Mouse (Mus musculus) right cerebral cortex, postnatal 36 days (tissue): ENCODE results near the gene Mamdc2.
"Not testable (repeated sequence)": the region's sequence is repeated elsewhere in the genome, so short reads cannot be mapped to it uniquely, and the experiment has no call there.

Source experiments
- DNase-seq, 2 experiments: peaks; one replicate each; pipeline ENCODE4 v3.0.0; 2022; ENCODE audit warnings: low spot score in 2 of 2, mixed read lengths in 1 of 2

Gene Mamdc2

DNA sequence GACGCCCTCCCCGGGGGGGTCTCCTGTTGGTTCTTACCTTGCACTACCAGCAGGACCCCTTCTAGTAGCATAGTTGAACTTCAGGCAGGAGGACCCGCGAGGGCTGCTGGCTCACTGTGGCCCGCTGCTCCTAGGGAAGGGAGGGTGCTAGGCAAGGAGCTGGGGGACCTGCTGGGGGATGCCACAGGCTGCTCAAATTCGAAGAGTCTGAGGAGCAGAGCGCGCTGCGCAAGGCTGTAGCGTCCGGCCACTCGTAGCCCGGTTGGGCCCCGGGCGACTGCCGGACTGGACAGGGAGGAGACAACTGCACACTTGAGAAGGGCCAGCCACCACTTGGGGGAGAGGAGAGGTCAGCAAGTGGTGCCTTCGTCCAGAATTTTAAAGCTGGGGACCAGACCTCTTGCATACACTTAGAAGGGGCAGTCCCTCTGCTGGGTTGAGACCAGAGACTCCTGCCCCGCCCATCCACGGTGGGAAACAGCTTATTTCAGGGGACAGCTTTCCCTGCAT, at the start of gene Mamdc2:
TSS of gene Mamdc2 (minus strand) at position 455 of the 510 bp plus-strand sequence.
- DNase-seq = no peak

DNA sequence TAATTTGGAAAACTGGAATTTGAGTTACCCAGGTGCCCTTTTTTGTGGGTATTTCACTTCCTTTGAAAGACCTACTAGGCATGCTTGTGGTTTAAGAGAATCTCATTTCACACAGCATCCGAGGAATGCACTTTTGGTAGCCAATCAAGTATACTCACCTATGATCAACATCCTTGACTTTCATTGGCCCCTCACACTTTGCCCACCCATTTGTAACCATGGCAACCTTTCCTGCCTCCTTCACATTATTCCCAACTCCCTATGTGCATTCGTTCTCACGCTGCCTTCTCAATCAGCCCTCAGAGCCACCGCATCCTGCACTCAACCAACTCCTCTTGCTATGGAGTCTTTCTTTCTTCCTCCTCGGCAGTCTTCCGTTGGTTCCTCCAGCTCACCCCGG, 49.8 kb upstream of the Mamdc2 start:
- no peak for DNase-seq

DNA sequence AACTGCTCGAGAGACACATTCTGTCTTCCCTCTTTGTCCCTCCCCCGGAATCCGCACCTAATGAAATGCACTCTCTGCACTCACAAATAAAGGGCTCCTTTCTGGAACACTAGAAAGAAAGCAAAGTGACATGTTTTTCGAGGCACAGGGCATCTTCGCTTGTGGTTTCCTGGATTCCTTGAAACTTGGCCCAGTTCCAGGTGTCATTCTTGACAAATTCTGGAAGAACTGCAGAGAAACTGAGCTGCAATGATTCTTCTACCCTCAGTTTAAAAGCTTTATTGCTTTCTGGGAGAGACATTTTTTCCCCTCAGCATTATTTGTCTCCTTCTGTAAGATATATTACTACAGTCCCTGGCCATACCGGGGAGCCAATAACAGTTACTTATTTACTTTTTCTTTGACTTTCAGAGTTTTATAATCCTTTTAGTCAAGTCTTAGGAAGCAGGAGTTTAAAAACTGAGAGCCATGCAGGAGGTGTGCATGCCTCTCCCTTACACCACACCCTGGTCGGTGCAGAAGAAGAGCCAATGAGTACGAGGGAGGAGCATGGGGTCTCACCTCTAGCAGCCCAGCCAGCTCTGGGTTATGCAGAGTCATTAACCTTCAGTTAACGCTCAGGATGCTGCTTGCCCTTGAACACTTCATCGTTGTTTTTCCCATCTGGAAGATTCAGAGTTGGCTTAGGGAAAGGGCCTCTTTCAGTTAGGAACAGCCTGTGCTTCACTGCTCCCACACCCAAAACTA, 49.1 kb upstream of the Mamdc2 start:
- DNase-seq = no peak

DNA sequence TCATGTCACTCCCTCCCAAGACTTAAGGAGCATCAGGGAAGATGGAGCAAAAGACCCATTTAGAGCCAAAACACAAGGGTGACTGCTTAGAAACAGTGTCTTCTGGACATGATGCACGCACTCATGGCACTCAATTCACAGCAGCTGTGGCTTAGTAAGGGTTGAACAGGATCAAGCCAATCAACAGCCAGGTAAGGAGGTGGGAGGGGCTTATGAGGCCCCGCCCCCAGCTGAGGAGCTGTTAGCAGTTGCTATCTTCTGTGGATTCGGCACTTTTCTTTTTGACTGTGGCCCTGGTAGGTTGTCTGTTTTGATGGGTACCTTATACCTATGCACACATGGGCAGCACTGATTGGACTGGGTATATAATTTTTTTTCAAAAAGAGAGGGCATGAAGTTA, 48.3 kb upstream of the Mamdc2 start:
- DNase-seq = no peak

DNA sequence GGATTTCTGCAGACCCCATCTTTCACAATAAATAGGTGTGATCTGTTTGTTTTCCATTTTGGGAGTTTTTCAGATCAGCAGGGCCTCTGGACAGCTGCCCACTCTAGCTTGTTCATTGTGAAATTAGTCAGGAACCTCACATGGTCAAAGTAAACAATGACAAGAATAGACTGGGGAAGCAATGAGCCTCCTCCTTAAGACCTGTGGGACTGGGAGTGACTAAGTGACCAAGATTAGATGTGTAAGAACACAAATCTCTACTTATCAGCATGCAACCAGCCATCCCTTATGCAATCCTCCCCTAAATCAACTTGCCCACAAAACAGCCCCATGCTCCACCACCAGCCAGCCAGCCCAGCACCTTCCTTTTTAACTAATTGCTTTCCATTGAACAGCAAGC, 44.4 kb upstream of the Mamdc2 start:
- DNase-seq = no peak

DNA sequence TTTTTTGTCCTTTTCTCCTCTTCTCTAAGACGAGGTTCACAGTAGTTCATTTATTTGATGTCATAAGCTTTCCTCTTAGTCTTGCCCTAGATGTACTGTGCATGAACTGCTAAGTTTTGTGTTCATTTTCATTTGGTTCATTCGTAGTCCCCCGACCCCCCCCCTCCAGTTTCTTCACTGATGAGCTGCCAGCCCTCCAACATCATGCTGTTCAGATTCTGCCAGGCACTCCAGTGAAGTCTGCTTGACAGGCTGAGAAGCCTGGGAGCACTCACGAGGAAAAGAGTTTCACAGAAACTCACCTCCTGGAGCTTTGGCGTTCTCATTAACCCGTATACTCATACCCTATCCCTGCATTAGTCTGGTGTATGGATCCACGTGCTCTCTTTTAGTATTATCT, 42.5 kb upstream of the Mamdc2 start:
- not testable (repeated sequence) for DNase-seq

DNA sequence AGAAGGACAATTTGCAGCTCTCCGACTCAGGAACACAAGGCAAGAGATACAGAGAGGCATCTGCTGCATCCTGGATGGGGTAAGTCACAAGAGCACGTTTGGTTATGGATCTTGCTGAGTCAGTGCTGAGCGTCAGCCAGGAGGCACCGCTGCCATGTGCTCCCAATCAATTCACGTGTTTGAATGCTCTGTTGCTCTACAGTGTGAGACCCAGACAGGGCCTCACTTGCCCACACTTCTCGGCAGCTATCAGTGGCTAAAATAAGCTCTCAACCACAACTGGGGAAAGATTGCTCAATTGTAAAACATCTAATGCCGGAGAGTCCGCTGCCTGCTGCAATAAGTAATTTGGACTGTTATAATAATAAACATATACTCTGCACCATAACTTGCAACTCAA, 41.5 kb upstream of the Mamdc2 start:
- DNase-seq = no peak

DNA sequence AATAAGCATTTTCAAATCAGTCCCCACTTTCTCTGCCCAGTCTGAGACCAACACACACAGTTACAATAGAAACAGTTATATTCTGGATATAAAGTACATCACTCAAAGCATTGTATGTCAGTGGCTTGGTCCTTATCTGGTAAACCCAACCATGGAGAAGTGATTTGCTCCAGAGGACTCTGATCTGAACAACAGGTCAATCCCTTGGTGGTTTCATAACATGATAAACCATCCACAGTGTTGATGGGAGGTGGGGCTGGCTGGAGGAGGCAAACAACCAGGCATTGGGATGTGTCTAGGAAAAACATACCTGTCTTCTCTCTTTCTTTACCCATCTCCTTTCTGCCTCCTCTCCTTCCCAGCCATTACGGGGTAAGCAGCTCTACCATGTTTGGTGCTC, 39.2 kb upstream of the Mamdc2 start:
- no peak for DNase-seq

DNA sequence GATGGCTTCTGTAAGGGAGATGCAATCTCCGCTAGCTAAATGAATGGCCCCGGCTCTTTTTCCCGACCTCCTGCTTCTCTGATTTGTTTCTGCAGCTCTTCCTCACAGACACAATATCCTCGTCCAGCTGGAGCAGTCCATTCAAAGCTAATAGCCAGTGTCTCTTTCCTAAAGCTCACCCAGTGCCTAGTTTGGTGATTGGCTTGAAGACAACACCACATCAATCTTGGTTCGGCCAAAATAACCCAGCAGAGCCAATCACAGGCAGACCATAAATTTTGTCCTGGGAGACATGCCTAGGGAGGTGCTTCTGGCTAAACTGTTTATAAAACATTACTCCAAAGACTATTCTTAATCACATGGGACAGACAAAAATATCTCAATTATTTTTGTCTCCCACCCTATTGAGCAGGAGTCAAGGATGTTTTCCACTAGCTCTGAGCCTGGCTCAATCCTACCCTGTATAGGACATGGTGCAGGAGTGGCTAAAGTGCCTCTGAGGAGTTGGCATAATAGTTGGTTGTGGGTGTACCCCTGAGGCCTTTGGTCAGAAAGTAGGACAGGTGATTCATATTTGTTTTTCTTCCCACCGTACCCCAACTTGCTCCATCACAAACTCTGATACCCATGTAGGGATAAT, 38.5 kb upstream of the Mamdc2 start:
- no peak for DNase-seq

DNA sequence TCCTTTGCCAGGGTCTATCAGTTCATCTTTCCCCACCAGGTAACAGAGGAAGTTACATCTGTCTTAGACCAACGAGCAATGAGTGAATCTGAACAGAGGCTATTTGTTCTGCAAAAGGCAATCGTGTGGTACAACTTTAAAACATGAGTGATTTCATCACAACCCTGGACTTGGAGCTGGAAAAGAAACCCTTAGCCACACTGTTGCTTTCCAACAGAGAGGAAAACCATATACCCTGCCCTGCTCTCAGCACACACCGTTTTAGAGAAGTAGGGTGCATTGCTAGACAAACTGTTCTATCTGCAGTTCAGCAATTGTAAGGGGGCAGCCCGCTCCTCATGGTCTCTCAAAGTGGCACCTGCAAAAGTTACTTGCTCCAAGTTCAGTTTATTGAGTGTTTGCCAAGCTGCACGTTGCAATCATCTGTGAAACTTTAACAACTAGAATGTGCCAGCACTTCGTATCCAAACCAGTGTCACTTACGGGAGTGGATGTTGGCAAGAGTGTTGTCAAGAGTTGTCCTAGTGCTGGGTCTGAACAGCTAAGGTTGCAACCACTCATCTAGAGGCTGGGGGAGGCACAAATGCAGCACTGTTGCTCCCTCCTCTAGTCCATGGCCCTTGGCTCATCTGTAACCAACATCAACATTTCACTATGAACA, 37.8 kb upstream of the Mamdc2 start:
- no peak for DNase-seq

DNA sequence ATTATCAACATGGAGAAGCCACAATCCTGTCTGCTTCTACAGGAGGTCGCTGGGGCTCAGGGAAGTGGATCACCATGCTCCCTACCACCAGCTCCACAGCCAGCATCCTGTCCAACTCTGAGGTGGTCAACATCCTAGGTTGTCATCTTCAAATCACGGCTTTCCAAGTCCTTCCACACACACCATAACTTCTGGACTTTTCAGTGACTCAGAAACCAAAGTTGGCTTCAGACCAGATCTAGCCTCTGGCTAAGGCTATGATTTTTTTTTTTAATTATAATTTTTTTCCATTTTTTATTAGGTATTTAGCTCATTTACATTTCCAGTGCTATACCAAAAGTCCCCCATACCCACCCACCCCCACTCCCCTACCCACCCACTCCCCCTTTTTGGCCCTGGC, 34.3 kb upstream of the Mamdc2 start:
- not testable (repeated sequence) for DNase-seq

DNA sequence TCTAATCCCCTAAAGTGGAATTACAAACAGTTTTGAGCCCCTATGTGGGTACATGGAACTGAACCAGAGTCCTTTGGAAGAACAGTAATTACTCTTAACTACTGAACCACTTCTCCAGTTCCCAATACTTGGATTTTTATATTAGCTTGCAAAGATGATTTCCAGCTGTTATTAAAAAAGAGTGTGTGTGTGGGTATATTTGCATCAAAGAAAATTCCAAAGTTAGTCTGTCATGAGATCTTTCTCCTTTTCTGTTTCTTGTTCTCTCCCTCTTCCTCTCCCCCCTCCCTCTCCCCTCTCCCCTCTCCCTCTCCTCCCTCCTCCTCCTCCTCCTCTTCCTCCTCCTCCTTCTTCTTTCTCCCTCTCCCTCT, 31.3 kb upstream of the Mamdc2 start:
- no peak for DNase-seq

DNA sequence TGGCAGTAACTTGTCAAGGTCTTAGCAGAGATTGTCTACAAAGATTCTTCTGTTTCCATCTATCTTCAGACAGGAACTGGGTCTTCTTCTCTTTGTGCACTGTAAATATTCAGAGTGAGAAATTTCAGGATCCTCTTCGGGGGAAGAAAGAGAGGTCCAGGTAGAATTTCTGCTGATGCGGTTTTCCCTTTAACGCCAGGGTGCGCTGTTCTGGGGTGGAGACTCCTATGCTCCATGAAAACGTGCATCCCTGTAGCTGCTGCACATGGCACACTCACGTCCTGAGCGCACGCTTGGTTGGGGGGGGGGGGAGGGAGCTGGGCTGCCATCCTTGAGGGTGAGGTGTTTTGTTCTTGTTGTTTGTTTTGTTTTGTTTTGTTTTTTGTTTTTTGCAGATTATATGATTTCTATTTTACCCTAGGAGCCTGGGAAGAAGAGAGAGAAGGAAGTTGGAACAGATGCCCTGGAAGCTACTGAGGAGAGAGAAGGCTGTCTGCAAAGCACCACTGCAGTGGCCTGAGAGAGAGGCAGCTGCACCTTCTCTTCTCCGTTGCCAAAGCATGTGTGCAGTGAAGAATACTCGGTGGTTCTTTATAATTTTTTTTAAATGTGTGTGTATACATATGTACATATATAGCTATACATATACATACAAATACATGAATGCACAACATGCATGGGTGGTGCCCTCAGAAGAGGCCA, 30.8 kb upstream of the Mamdc2 start:
- DNase-seq = no peak

DNA sequence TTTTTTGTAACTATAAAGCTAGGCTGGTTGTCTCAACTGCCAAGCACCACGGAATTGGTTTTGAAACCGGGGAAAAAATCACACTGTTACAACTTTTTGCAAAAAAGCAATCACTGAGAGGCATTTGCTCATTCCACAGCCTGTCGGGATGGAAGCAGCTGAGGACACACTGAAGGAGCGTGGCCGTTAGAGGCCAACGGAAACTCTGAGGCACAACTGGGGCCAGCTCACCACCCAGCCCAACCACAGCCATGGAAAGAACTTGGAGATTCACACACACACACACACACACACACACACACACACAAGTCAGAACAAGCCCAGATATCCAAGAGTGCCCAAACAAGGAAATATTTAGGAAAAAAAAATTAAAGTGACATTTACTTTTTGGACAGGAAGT, 29.6 kb upstream of the Mamdc2 start:
- DNase-seq = no peak

DNA sequence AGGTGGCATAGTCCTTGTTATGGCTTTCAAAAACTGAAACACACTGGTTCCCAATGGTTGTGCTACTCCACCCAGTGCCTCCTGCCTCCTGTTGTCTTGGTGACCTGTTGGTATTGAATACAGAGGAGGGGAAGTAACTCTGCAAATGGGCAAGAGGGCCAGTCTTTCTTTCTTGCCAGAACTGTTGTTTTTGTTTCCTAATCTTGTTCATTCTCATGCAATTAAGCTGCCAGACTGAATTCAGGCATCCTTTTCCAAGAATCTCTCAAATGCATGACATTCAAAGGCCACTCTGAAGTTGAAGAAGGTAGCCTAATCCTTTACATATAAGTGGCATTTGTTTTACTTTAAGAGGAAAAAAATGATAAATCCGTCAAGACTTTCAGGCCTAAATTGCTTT, 19.6 kb upstream of the Mamdc2 start:
- no peak for DNase-seq

DNA sequence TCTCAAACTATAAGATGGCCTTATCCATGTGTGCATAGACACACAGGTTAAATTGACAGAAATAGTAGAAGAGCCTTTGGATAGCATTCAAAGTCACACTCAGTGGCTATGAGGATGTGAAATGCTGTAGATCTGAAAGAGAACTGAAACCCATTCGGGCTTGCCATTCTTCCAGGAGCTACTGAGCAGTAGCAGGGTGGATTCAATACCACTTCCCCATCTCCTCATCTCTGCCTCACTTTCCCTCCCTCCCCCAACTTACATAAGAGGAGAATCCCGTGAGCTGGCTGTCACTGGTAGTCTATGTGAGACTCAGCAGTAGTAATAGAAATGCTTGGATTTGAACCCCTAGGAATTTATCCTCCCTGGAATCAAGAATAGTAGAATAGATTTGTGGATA, 18.8 kb upstream of the Mamdc2 start:
- DNase-seq = no peak

DNA sequence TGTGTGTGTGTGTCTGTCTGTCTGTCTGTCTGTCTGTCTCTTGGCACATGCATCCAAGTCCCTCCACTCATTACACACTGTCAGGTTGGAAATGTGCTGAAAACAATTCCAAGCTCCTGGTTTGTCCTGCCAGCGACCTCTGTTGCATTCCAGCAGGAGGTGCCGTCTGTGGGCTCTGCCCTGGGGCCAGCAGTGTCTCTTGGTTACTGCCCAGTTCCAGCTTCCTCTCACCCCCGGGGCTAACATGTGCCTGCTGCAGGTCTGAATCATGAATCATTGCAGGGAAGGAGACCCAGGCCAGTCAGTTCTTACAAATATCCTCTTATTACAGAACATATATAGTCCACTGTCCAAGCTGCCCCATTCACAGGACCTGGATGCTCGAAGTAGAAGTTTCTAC, 9.2 kb upstream of the Mamdc2 start:
- DNase-seq = no peak

DNA sequence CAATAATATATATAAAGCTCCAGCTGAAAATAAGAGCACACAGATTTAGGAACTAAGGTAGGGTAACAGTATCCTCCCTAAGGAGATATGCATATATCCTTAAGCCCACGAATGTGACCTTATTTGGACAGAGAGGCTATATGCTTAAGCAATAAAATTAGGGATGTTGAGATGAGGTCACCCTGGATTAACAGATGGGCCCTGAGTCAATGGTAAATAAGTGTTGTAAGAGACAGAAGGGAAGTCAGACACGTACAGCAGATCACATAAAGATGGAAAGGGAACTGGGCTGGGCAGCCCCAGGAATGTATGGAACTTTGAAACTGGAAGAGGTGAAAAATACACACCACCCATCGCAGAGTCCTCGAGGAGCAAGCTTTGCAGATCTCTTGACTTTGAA, 3.1 kb upstream of the Mamdc2 start:
- DNase-seq = no peak

DNA sequence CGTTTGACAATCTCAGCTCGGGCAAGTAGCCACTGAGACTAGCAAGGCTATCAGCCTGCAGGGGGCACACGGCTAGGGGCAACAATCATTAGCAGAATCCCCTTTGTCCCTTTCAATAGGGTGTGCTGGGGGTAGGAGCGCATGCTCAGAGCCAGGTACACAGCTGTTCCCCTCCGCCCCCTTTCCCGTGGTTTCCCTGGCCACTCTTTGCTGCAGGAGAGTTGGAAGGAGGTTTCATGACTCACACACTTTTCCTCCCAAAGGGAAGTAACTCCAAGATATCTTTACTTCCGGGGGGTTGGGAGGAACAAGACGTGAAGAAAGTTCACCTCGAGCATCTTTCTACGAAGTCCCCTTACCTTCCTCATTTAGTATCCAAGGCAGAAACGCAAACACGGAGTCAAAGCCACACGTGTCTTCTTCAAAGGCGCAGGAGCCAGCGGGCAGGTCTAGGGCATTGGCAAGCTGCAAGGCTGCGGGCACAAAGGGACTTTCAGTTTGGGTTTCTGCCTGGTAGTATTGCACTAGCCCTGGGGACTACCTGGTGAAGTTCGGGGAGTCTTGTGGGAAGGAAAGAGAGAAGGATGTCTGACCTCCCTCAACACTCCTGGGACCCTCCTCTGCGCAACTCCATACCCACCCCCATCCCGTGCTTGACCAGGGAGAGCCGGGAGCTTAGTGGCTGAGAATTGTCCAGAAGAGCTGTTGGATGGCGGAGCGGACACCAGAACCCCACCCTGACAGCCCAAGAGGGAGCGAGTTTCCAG, 838 bp downstream of the Mamdc2 start:
- DNase-seq = peak; percentile 6 to 20

DNA sequence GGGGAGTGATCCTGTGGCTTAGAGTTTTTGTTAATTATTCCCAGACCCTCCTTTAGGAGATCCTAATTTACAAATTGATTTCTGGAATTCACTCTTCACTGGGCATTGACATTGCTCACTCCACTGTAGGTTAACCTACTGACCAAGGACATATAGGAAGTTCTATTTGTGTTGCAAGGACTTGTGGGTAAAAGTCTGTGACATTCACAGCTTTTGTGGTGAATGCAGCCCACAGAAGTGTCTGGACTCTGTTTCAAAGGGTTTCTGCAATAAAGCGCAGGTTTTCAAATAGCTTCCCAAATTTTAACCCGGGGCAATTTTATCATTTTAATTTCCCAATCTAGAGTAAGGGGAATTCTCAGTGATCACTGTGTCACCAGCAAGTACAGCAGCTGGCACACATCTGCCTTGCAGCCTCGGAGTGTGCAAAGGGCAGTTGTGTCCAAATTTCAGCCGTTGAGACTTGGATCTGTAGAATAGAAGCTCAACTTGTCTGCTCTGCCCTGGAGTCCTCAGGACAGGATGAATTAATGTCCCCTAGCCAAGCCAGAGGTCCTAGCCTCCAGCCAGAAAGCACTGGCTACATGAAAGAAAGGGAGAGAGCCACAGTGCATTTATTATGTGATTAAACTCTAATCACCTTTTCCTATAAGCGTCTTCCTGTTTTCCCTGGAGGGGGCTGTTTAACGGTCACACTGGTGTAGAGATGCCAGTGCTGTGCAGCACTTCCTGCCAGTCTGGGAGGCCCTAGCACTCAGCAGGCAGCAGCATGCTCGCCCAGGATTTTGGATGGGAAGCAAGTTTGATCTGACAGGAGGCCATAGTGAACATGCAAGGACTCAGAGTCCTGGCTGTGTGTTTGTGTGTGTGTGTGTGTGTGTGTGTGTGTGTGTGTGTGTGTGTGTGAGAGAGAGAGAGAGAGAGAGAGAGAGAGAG, 3.1 kb downstream of the Mamdc2 start:
- no peak for DNase-seq
